In the genomic region with DNA sequence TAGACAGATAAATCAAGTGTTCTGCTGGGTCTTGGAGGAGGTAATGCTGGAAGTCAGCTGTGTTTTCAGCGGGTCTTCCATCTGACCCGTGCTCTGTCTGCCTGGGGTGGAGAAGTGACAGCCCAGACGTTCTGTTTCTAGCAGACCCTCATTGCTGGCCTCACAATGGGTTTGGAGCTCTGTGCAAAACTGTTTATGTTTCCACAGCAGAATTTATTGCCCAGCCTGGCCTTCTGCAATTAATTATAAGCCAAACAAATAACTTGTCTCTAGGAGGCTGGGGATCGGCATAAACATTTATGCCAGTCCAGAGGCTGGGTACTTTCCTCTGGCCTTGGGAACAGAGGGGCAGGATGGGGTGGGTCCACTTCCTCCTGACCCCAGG, we compare ENCODE assay signal across 13 mouse cellular contexts. TPM values are rescaled to one million over a fixed set of nuclear protein-coding genes. Genes with fewer than 3 reads are reported as not detected.
DNase-seq lines count a peak whose midpoint lies in the region; ATAC-seq lines count a peak whose summit lies in the region.
"Had no signal": no experiment of that assay in that cellular context is flagged by ENCODE, and none has a peak within 500 bp of the region (broad histone marks: within the 10 kb centered on the region; RNA-seq: fewer than 3 reads in every experiment).

No protein-coding gene starts in this region.

- H3K27me3 ChIP-seq in hindbrain, embryonic 13.5 days, result no peaks in the 10 kb centered on the region
- H3K27me3 ChIP-seq in hindbrain, embryonic 14.5 days (ENCODE audit: control insufficient read depth, insufficient read depth, low read length), result no peaks in the 10 kb centered on the region
- no peaks in the 10 kb centered on the region for H3K27me3 ChIP-seq in embryonic facial prominence, embryonic 12.5 days
- no peaks in the 10 kb centered on the region for H3K27me3 ChIP-seq in intestine, embryonic 14.5 days (replicated peaks; ENCODE audit: control insufficient read depth, insufficient read depth, low read length)

- peaks cover 47% of the 10 kb centered on the region for H3K4me1 ChIP-seq in hindbrain, embryonic 13.5 days (replicated peaks)
- H3K4me1 ChIP-seq in hindbrain, embryonic 14.5 days (replicated peaks; ENCODE audit: control insufficient read depth, insufficient read depth, low read length), result peaks cover 24% of the 10 kb centered on the region
- H3K4me1 ChIP-seq in embryonic facial prominence, embryonic 12.5 days, result peaks cover 13% of the 10 kb centered on the region
- peaks cover 24% of the 10 kb centered on the region for H3K4me1 ChIP-seq in intestine, embryonic 14.5 days (replicated peaks; ENCODE audit: control insufficient read depth, insufficient read depth, low read length)

- no peak for DNase-seq in hindbrain, embryonic 14.5 days (ENCODE audit: low spot score)
- DNase-seq in intestine, embryonic 14.5 days (ENCODE audit: low spot score), result no peak
- DNase-seq in lung, postnatal 10 days, result peak; percentile 77
- DNase-seq in MN1 (ENCODE audit: low spot score), result no peak
- no peak for DNase-seq in urinary bladder, adult 18-20 months (ENCODE audit: low spot score in 2 of 2)
- no peak for DNase-seq in natural killer cell, adult 2 months (ENCODE audit: low spot score in 2 of 2)
- DNase-seq: cerebellum, postnatal 25 days; right cerebral cortex, postnatal 4 days; thymus, postnatal 36 days had no signal

- peak overlapping the region; percentile 48 for H3K27ac ChIP-seq in hindbrain, embryonic 13.5 days
- H3K27ac ChIP-seq in hindbrain, embryonic 14.5 days, result no peak overlapping the region
- 0 out of 2 replicates have a peak overlapping the region, but pooled peaks have one; percentile 8 for H3K27ac ChIP-seq in embryonic facial prominence, embryonic 12.5 days
- H3K27ac ChIP-seq in intestine, embryonic 14.5 days (ENCODE audit: low read depth), result peak overlapping the region; percentile 51

- H3K9me3 ChIP-seq in hindbrain, embryonic 13.5 days, result no peaks in the 10 kb centered on the region
- H3K9me3 ChIP-seq in hindbrain, embryonic 14.5 days (ENCODE audit: control insufficient read depth, low read length), result no peaks in the 10 kb centered on the region
- H3K9me3 ChIP-seq in embryonic facial prominence, embryonic 12.5 days, result no peaks in the 10 kb centered on the region
- no peaks in the 10 kb centered on the region for H3K9me3 ChIP-seq in intestine, embryonic 14.5 days (ENCODE audit: control insufficient read depth, low read length)

- no peak overlapping the region for H3K4me3 ChIP-seq in hindbrain, embryonic 13.5 days
- no peak overlapping the region for H3K4me3 ChIP-seq in hindbrain, embryonic 14.5 days (replicated peaks; ENCODE audit: low read length)
- H3K4me3 ChIP-seq in embryonic facial prominence, embryonic 12.5 days, result no peak overlapping the region
- no peak overlapping the region for H3K4me3 ChIP-seq in intestine, embryonic 14.5 days (ENCODE audit: low read depth, low read length)
- H3K4me3 ChIP-seq: myocyte had no signal

- WGBS in hindbrain, embryonic 13.5 days, result 44% methylated on average over 4 of the region's 4 CpGs
- WGBS in hindbrain, embryonic 14.5 days, result 44% methylated on average over 4 of the region's 4 CpGs
- WGBS in embryonic facial prominence, embryonic 12.5 days, result 25% methylated on average over 4 of the region's 4 CpGs
- WGBS in intestine, embryonic 14.5 days, result 9% methylated on average over 4 of the region's 4 CpGs

- no peak overlapping the region for H3K4me2 ChIP-seq in hindbrain, embryonic 13.5 days
- no peak overlapping the region for H3K4me2 ChIP-seq in hindbrain, embryonic 14.5 days (replicated peaks)
- H3K4me2 ChIP-seq in embryonic facial prominence, embryonic 12.5 days (replicated peaks), result no peak overlapping the region
- H3K4me2 ChIP-seq in intestine, embryonic 14.5 days (ENCODE audit: low read length), result peak overlapping the region; percentile 24; the same call in 1 of the 2 replicates

- H3K9ac ChIP-seq in hindbrain, embryonic 13.5 days, result no peak overlapping the region
- no peak overlapping the region for H3K9ac ChIP-seq in hindbrain, embryonic 14.5 days
- no peak overlapping the region for H3K9ac ChIP-seq in embryonic facial prominence, embryonic 12.5 days
- H3K9ac ChIP-seq in intestine, embryonic 14.5 days (ENCODE audit: low read length), result no peak overlapping the region

- H3K36me3 ChIP-seq in hindbrain, embryonic 13.5 days, result peaks cover 26% of the 10 kb centered on the region
- peaks cover 4% of the 10 kb centered on the region; the same call in 1 of the 2 replicates for H3K36me3 ChIP-seq in hindbrain, embryonic 14.5 days (replicated peaks; ENCODE audit: control insufficient read depth, insufficient read depth)
- 0 out of 2 replicates have a peak, but pooled peaks cover 6% of the 10 kb centered on the region for H3K36me3 ChIP-seq in embryonic facial prominence, embryonic 12.5 days
- H3K36me3 ChIP-seq in intestine, embryonic 14.5 days (ENCODE audit: control insufficient read depth, insufficient read depth, low read length), result no peaks in the 10 kb centered on the region

- no peak for ATAC-seq in hindbrain, embryonic 13.5 days (ENCODE audit: low FRiP score)
- no peak for ATAC-seq in hindbrain, embryonic 14.5 days (ENCODE audit: low FRiP score)
- no peak for ATAC-seq in embryonic facial prominence, embryonic 12.5 days (ENCODE audit: insufficient number of reproducible peaks, insufficient read depth, low FRiP score, low TSS enrichment)
- ATAC-seq in intestine, embryonic 14.5 days (replicated peaks; ENCODE audit: low FRiP score, low TSS enrichment, low read depth), result no peak
- ATAC-seq: forebrain, embryonic 14.5 days had no signal

RNA-seq across cellular contexts. Expression of gene Arrb1, which starts 18.6 kb away (rescaled TPM):
- 15.6 and 15.9 TPM in 2 replicates for polyA plus RNA-seq in hindbrain, embryonic 13.5 days (2015; fragmentation: Nextera tagmentation; extraction: Ambion mirVana)
- 9.8 and 10.1 TPM in 2 replicates for polyA plus RNA-seq in hindbrain, embryonic 14.5 days (2014; fragmentation: Nextera tagmentation; extraction: Ambion mirVana)
- polyA plus RNA-seq in embryonic facial prominence, embryonic 12.5 days (2016; fragmentation: Nextera tagmentation; extraction: Ambion mirVana), result 8.5 and 8.8 TPM in 2 replicates
- 5.3 and 6.1 TPM in 2 replicates for polyA plus RNA-seq in intestine, embryonic 14.5 days (2014; fragmentation: Nextera tagmentation; extraction: Ambion mirVana)
